Mouse (Mus musculus) E14TG2a.4 (cell line): ENCODE data around the gene Jarid2.

Source experiments
- CTCF ChIP-seq: conservative IDR thresholded peaks from 2 replicates; pipeline ENCODE4 v1.5.1; 2014; ENCODE audit warnings: low read length
- NANOG ChIP-seq: IDR thresholded peaks from 2 replicates; pipeline ENCODE4 v1.6.1; 2014; ENCODE audit warnings: borderline replicate concordance, low read length, mixed read lengths

DNA sequence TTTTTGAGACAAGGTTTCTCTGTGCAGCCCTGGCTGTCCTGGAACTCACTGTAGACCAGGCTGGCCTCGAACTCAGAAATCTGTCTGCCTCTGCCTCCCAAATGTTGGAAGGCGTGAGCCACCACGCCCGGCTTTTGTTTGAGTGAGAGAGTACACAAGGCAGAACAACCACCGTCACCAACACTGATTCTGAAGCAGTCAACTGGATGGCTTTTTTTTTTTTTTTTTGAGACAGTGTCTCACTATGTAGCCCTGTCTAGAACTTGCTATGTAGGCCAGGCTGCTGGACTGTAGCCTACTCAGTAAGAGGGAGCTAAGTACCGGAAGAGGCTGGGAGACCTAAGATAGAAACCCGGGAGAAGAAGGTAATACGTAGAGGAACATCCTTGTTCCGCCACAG, 11.4 kb upstream of the Jarid2 start:
- TF ChIP-seq CTCF (no peak), NANOG (no peak)
